Mouse (Mus musculus): ENCODE measurements around the gene Smdt1.
A peak's percentile ranks its signal among the peaks of the same experiment; 100 is the strongest.
"Not testable (repeated sequence)": the region's sequence is repeated elsewhere in the genome, so short reads cannot be mapped to it uniquely, and the experiment has no call there.

Gene Smdt1

DNA sequence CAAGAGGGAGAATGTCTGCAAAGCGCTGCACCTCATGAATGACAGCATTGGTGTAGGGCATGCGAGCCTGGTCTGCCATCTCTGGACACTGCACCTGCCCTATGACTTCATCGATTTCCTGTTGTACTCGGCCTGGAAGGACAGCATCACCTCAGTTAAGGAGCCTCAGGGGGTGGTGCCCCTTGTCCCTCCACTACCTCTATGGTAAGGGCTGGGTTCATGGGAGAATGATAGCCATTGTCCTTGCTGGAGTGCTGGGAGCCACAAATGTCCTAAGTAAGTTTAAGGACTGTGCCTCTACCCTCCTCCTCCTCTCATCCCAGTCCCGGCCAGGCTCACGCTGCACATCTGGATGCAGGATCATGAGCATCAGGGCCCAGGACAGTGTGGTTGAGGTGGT is 33.7 kb downstream of the Smdt1 start:
- no peak for DNase-seq

DNA sequence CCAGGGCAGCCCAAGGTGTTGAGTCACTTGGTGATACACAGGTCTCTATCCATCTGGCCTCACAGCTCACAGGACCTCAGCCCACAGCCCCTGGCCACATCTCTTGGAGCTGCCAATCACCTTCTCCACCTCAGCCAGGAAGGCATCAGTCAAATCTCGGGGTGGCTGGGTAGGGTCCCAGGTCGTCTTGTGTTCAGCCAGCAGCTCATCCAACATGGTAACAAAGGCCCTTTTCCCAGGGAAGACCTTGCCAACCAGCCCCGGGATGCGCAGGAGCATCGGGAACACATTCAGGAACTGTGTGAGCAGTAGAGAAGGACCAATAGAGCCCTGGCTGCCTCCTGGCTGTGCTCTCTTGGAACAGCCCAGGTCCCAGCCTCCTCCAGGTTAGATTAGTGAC is 34.2 kb downstream of the Smdt1 start:
- no peak for DNase-seq

DNA sequence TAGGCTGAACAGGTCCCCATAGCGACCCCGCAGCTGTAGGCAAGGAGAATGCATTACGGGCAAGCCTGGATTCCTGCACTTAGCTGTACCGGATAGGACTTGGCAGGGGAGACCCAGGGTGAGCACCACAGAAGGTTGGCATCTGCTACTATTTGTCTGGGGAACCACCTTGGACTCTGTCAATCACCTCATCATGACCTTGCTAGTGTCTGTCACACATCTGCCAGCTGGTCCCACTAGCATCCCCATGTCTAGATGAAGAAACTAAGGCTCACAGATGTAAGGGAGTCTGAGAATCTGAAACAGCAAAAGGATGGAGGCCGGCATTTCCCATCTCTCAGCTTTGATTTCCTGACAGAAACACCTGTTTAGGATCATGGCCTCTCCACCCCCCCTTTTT is 35.7 kb downstream of the Smdt1 start:
- no peak for DNase-seq

DNA sequence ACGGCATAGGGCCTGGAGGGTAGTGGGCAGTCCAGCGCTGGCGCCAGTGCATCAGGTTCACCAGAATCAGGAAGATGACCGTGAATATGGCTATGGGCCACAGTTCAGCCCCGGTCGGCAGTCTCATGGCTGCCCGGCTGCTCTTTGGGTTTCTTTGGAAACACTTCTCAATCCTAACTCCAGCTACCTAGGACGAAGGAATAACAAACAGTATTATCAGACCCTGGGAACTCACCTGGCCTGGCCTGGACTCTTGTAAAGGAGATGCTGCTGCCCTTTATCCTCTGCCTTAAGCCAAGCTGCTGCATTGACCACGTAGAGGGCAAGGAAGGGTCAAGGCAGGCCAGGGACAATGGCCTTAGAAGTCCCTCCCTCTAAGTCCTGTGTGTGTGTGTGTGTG is 37.1 kb downstream of the Smdt1 start:
- no peak for DNase-seq

DNA sequence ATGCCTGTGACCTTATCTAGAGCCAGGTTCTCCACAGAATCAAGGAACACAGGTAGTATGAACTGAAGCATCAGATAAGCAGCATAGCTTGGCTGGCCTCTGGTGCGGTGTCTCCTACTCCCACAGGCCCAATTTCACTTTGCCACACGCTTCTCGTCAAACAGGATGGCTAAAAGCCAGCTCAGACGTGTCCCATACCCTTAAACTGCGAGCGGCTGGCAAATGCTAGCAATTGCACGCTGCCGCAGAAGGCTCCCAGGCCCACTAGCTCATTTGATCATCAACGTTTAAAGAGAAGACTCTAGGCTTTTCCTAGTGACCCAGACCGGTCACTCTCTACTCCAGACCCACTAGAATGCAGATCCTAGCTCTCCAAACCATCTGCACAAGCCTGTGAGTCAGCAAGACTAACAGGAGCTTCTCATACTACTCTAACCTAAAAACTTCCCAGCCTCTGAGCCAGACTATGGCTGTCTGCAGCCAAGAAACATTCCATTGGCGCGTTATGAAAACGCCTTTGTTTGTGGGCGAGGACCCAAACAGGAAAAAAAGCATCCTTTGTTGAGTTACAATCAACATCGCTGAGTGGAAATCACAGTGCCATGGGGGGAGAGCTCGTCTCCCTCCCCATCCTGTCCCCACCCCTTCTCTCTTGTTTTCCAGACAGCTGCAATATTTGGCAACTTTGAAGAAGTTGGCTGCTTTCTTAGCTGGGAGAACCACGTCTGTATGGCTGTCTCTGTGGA is 37.8 kb downstream of the Smdt1 start:
- DNase-seq, result peak; percentile 55

DNA sequence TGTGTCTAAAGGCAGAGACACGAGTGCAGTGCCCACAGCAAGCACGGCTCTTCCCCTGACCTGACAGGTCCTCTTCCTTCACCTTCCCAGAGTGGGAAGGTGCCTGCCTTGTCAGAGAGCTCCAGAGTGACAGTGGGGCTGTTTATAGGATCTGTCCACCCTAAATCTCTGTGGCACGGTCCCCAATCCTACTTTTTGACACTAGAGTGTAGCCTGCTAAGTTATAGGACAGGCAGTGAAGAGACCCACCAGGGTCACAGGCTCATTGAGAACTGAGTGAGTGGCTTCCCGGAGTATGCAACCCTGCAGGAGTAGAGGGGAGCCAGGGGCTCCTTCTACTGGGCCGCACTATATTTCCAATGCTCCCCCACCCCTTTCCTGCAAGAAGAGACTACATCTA is 38.9 kb downstream of the Smdt1 start:
- DNase-seq, result no peak

DNA sequence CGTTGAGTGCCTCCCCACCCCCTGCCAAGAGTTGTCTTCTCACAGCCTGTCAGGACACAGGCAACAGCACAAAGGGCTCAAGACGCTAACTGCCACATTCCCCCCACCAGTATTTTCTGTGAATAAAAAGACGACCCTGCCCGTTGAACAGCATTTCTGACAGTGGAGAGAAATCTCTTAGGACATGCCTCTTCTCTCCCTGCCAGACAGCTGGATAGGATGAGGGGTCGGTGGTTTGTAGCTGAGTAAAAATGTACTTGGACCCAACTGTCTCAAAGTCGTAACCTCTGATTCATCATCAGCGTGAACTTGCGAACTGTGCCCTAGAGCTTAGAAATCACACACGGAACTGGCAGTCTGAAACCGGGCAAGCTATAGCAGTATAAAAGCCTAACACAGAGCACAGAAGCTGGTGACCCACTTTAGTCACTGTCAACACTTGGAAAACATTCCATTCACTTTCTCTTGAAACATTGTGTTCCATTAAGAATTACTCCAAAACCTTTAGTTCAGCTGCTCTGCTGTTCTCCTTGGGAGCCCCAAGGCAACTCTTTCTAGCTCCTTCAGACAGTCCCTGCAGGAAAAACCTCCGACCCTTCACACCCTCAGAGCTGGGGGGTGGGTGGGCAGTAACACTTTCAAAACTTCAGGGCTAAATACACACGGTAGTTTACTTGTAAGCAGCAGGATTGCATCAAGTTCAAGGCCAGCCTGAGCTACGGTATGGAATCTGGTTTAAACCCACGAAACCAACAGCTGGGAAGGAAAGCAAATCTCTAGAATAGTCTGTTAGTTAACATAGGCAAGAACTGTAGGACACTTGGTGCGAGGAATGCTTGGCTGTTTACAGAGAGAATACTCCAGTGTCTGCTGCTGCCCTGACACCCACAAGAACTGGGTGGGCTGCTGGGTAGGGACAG is 39.8 kb downstream of the Smdt1 start:
- DNase-seq, result peak; percentile 35

DNA sequence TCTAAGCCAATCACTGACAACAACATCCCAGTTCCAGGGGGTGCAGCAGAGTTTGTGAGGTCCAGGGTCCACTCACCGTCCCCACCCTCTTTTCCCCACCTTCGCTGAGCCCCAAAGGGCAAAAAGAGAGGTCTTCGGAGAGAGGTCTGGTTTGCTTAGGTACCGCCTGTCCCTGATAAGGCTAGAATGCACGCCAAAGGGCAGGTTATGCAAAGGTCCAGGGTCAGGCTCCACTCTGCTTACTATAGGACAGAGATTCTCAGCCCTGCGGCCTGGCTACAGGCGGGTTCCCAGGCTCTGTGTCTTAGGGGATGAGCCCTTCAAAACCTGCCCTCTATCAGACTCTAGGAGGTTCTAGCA is 40.7 kb downstream of the Smdt1 start:
- no peak for DNase-seq

DNA sequence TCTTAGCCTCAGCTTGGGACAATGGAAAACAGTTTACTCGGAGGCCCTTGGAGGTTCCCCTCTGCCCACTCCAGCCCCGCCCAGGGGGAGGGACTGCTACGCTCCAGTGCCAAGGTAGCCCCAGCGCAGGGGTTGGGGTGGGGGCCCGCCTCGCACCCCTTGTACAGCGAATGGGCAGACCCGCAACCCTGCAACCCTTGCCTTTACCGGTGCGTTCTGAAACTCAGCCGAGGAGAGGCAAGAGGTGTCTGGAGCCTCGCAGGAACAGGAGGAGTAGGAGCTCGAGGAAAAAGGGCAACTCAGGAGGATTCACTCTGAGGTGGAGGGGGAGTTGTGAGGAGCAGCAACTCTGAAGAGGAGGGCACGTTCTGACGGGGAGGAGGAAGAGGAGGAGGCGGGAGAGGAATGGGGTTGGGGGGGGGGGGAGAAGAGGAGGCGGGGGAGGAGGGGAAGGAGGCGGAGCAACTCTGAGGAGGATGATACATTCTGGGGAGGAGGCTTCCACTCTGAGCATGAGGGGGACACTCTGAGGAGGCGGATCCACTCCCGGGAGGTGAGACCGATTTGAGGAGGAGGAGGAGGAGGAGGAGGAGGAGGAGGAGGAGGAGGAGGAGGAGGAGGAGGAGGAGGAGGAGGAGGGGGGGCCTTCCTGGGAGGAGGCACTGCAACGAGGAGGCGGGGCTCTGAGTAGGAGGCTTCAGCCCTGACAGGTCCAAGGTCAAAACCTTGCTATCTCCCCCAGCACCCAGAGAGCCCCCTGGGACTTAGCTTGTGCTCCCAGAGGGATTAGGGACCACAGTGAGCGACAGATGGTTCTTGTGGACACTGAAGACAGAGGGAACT is 41.3 kb downstream of the Smdt1 start, which contains the start of gene Cyp2d22:
Gene Cyp2d22 (minus strand): TSS at position 390 of the 843 bp plus-strand sequence.
- DNase-seq, result peak; percentile 80

DNA sequence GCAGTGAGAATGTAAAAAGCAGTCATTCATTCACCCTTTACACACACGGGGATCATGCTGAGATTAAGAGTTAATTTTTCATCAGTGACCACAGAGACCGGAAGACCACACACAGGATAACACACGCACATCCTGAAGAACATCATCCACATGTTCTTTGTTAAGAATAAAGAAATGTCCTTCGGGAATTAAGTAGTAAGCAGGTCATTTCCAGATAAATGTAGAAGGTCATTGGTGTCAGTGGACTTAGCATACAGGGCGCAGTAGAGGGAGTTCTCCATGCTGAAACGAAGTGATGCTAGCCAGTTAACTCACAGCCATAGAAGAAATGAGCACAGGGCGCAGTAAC is 41.9 kb downstream of the Smdt1 start:
- DNase-seq, result no peak

DNA sequence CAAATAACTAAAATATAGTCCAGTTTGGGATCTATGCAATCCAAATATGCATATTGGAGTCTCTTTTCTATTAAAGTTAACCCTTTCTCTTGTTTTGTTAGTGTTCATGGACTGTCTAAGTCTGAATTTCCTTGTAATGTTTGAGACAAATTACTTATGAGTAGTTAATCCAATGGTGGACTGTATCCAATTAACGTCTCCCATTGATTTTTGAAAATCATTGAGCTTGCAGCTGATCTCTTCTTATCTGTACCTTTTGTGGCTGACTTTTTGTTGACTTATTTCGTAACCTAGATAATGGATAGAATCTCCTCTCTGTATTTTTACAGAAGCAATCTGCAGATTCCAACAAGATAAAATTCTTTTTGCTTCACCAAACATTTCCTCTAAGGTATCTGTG is 43.7 kb downstream of the Smdt1 start:
- no peak for DNase-seq

DNA sequence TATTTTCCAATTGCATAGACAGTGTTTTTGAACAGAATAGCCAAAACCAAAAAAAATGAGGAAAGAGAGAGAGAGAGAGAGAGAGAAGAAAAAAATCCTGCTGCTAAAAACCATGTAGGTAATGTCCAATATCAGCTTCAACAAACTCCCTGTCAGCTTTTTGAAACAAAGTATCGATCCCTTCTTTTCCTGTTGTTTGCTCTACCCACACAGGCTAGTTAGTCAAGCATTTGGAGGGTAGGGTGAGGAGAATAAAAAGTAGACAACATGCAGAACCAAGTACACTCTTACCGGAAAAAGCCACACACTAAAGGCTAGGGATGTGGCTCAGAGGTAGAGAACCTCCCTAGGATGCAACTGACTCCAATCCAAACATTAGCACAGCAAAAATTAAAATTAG is 47.0 kb downstream of the Smdt1 start:
- no peak for DNase-seq

DNA sequence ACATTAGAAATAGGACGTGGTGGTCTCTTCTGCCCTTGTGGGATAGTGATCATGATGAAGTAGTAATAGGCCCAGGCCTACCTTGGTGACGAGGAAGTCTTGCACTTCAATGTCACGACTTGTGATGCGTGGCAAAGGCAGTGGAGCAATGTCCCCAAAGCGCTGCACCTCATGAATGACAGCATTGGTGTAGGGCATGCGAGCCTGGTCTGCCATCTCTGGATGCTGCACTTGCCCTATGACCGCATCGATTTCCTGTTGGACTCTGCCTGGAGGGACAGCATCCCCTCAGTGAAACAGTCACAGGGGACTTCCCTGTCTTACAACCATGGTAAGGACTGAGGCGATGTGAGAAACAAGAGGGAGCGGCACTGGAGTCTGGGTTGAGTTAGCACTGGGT is 51.2 kb downstream of the Smdt1 start:
- DNase-seq, result not testable (repeated sequence)

DNA sequence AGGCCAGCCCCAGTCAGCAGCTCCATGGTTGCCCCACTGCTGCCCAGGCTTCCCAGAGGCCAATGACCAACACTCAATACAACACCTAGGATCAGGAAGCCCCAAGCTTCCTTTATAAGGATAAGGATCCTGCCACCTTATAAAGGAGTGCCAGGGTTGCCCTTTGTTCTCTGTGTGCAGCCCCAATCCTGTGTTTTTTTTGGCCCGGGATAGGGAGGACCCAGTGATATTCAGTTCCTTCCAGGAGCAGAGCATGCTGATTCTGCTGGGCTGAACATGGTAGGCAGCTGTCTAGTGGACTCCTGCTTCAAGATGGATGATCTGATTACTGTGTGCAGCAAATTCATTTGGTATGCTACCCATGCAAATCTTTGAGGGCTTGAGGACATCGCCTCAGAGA is 55.2 kb downstream of the Smdt1 start, which contains the start of gene Cyp2d11:
Gene Cyp2d11 (minus strand): TSS at position 101 of the 400 bp plus-strand sequence.
- not testable (repeated sequence) for DNase-seq

DNA sequence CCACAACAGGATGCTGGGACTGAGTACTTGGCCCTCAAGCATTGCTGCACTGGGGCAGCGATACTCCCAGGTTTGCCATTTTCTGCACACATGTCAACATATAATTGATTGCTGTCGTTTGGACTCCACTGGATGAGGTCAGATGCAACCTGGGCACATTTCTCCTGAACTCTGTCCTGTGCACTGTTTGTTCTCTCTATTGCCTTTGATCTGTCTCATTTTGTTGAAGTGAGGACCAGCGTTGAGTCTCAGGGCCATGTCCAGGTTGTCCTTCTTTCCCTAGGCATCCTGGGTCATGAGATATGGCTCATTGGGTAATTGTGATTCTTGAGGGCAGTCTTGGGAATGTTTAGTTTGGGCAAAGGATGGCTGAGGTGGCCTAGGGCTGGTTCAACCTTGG is 57.2 kb downstream of the Smdt1 start:
- not testable (repeated sequence) for DNase-seq
